Mouse (Mus musculus): ENCODE data around the gene Cd27. TPM values are rescaled to one million over a fixed set of nuclear protein-coding genes. Genes with fewer than 3 reads are reported as not detected.

The Cd27 gene
- total and polyA plus RNA-seq, 3 experiments = 0.46 TPM; not detected in 2

GRCm38 (mm10) chr6:125222577-125222976, 14.2 kb downstream of the Cd27 start:
- H3K79me2 ChIP-seq (ENCODE audit: control insufficient read depth, insufficient read depth, low read length, poor library complexity) = no peaks in the 10 kb centered on the region
- no peak for DNase-seq (ENCODE audit: low read depth, low spot score)
- no peaks in the 10 kb centered on the region for H3K9me3 ChIP-seq (replicated peaks; ENCODE audit: insufficient read depth, low read length)
- H3K27me3 ChIP-seq (ENCODE audit: control insufficient read depth in 1 of 2, insufficient read depth in 2 of 2, low read length in 2 of 2) = no peaks in the 10 kb centered on the region
- TF ChIP-seq TAL1 (IDR thresholded peaks at IDR 0.05; ENCODE audit: low read length) (no peak), KAT2A (conservative IDR thresholded peaks at IDR 0.05; ENCODE audit: low read depth, low read length) (no peak), NELFE (IDR thresholded peaks at IDR 0.05; ENCODE audit: low read depth, low read length) (no peak), SMC3 (IDR thresholded peaks at IDR 0.05; ENCODE audit: low read depth, low read length) (no peak), ELF1 (IDR thresholded peaks at IDR 0.05; ENCODE audit: low read depth, low read length) (no peak), CHD2 (IDR thresholded peaks at IDR 0.05; ENCODE audit: low read length) (no peak)
- H3K9ac ChIP-seq (ENCODE audit: control insufficient read depth, low read depth, low read length, poor library complexity, severe bottlenecking) = no peak overlapping the region
- no peak overlapping the region for H3K4me3 ChIP-seq (ENCODE audit: control insufficient read depth in 1 of 2, insufficient read depth in 1 of 2, low read depth in 2 of 2, low read length in 2 of 2)
- peaks cover 2 to 8% of the 10 kb centered on the region in 2 experiments; a peak in 2 of 4 replicates for H3K4me1 ChIP-seq (ENCODE audit: control insufficient read depth in 1 of 2, insufficient read depth in 2 of 2, low read length in 2 of 2)
- H3K27ac ChIP-seq (ENCODE audit: control insufficient read depth, low read depth, low read length) = no peak overlapping the region
- H3K36me3 ChIP-seq (ENCODE audit: control insufficient read depth in 1 of 2, insufficient read depth in 2 of 2, low read length in 2 of 2) = peaks cover 0 to 8% of the 10 kb centered on the region in 2 experiments; a peak in 2 of 4 replicates

- Histone ChIP-seq H3K4me1 (ENCODE audit: control insufficient read depth in 1 of 2, insufficient read depth in 2 of 2, low read length in 2 of 2) (peaks cover 2 to 8% of the 10 kb centered on the region in 2 experiments; a peak in 2 of 4 replicates), H3K36me3 (ENCODE audit: control insufficient read depth in 1 of 2, insufficient read depth in 2 of 2, low read length in 2 of 2) (peaks cover 0 to 8% of the 10 kb centered on the region in 2 experiments; a peak in 2 of 4 replicates), H3K79me2 (ENCODE audit: control insufficient read depth, insufficient read depth, low read length, poor library complexity) (no peaks in the 10 kb centered on the region), H3K9me3 (replicated peaks; ENCODE audit: insufficient read depth, low read length) (no peaks in the 10 kb centered on the region), H3K4me3 (ENCODE audit: control insufficient read depth in 1 of 2, insufficient read depth in 1 of 2, low read depth in 2 of 2, low read length in 2 of 2) (no peak overlapping the region), H3K9ac (ENCODE audit: control insufficient read depth, low read depth, low read length, poor library complexity, severe bottlenecking) (no peak overlapping the region), H3K27me3 (ENCODE audit: control insufficient read depth in 1 of 2, insufficient read depth in 2 of 2, low read length in 2 of 2) (no peaks in the 10 kb centered on the region), H3K27ac (ENCODE audit: control insufficient read depth, low read depth, low read length) (no peak overlapping the region)
- no peak for TF ChIP-seq ELF1 (IDR thresholded peaks at IDR 0.05; ENCODE audit: low read depth, low read length)
- TF ChIP-seq ZNF384 (IDR thresholded peaks at IDR 0.05; ENCODE audit: low read depth, low read length) = no peak
- TF ChIP-seq MXI1 (IDR thresholded peaks at IDR 0.05; ENCODE audit: low read depth, low read length) = no peak
- TF ChIP-seq KAT2A (conservative IDR thresholded peaks at IDR 0.05; ENCODE audit: low read depth, low read length) = no peak
- TF ChIP-seq POLR2A (IDR thresholded peaks at IDR 0.05; ENCODE audit: control insufficient read depth in 1 of 2, insufficient read depth in 1 of 2, low read depth in 1 of 2, low read length in 2 of 2, poor library complexity in 1 of 2) = no peak
- no peak for TF ChIP-seq E2F4 (IDR thresholded peaks at IDR 0.05; ENCODE audit: borderline replicate concordance, low read depth, low read length)
- no peak for TF ChIP-seq TCF12 (IDR thresholded peaks at IDR 0.05; ENCODE audit: low read depth, low read length)
- TF ChIP-seq MAFK (IDR thresholded peaks at IDR 0.05; ENCODE audit: borderline replicate concordance, low read depth, low read length) = no peak
- TF ChIP-seq GATA1 (IDR thresholded peaks at IDR 0.05; ENCODE audit: low read depth, low read length) = no peak
- TF ChIP-seq NELFE (IDR thresholded peaks at IDR 0.05; ENCODE audit: low read depth, low read length) = no peak
- no peak for TF ChIP-seq BHLHE40 (IDR thresholded peaks at IDR 0.05; ENCODE audit: borderline replicate concordance, low read depth, low read length)
- no peak for DNase-seq (ENCODE audit: low read depth, low spot score)
Observed at GRCm38 (mm10) chr6:125222146-125222545, 14.7 kb downstream of the Cd27 start.

DNA sequence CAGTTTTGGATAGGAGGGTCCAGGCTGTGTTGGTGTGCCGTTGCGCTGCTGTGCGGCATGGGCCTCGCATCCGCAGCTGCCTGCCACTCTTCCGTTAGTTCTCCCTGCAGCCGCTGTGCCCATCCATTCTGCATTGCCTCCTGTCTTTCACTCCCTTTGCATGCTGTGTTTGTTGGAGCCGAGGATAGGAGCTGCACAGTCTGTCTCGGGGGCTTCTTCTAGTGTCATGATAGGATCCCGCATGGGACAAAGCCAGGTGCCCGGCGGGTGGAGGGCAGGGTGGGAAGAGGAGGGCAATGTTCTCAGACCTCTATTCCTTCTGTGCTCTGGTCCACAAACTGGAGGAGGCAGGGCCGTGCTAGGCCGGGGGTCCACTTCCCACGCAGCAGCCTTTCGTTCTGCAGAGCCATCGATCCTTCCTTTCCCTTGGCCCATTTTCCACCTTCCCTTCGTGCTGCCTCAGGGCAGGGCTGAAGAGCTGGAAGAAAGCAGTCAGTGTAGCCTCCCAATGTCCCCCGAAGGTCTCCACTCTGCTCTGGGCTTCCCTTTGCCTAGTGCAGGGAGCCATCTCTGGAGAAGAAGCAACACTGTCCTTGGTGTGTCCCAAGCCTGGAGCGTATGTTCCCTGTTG, 15.6 kb downstream of the Cd27 start:
- DNase-seq (ENCODE audit: low read depth, low spot score) = no peak
- H3K36me3 ChIP-seq (ENCODE audit: control insufficient read depth in 1 of 2, insufficient read depth in 2 of 2, low read length in 2 of 2) = peaks cover 0 to 12% of the 10 kb centered on the region in 2 experiments; a peak in 2 of 4 replicates

More for the DNA sequence above, 15.6 kb downstream of the Cd27 start:
- Histone ChIP-seq H3K4me1 (ENCODE audit: control insufficient read depth in 1 of 2, insufficient read depth in 2 of 2, low read length in 2 of 2) (peaks cover 5 to 11% of the 10 kb centered on the region in 2 experiments), H3K9me3 (replicated peaks; ENCODE audit: insufficient read depth, low read length) (no peaks in the 10 kb centered on the region), H3K9ac (ENCODE audit: control insufficient read depth, low read depth, low read length, poor library complexity, severe bottlenecking) (no peak overlapping the region), H3K4me3 (ENCODE audit: control insufficient read depth in 1 of 2, insufficient read depth in 1 of 2, low read depth in 2 of 2, low read length in 2 of 2) (no peak overlapping the region), H3K79me2 (ENCODE audit: control insufficient read depth, insufficient read depth, low read length, poor library complexity) (no peaks in the 10 kb centered on the region), H3K27me3 (ENCODE audit: control insufficient read depth in 1 of 2, insufficient read depth in 2 of 2, low read length in 2 of 2) (no peaks in the 10 kb centered on the region), H3K27ac (ENCODE audit: control insufficient read depth, low read depth, low read length) (no peak overlapping the region)
- TF ChIP-seq CHD2 (IDR thresholded peaks at IDR 0.05; ENCODE audit: low read length) = no peak
- TF ChIP-seq KAT2A (conservative IDR thresholded peaks at IDR 0.05; ENCODE audit: low read depth, low read length) = no peak
- TF ChIP-seq USF1 (IDR thresholded peaks at IDR 0.05; ENCODE audit: low read depth, low read length) = no peak

Data from MEL (cell line).